Mouse (Mus musculus): ENCODE results near the gene Gabrg1.

Gene Gabrg1

DNA sequence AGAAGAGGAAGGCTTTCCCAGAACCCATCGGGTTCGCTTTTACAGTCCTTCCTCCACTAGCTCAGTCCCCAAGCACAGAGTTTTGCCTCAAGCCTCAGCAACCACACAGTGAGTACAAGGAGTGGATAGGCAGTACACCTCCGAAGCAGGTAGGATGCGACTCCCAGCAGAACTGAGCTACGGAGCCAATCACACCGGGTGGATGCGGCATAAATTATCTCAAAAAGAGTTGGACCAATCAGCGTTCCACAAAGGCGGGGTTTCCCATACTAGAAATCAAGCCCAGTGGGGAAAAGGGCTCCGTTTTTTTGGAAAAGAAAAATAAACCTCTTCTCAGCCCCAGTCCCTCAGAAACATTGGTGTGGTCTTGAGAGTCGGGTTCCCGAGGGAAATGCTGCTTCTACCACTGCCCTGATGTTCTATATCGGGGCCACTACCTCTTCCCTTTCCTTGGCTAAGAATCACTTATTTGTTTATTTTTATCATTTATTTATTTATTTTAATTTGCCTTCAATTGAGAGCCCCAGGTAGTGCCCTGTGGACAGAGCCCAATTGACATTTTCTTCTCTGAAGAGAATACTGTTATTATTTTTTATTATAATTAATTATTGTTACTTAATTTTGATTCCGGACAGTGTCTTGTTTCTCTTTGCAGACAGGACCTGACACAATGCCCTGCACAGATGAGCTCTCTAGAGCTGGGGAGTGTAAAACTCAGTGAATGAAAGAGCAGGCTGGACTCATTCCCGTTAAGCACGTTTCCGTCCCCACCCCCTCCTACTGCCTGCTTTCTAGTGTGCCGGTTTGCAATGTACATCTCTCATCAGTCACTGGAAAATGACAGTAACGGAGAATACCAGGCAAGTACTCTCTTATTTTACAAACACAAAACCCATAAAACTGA lies at the start of gene Gabrg1:
Gabrg1 (minus strand) TSS at position 426 of the 904 bp plus-strand sequence.
- DNase-seq = no peak

DNA sequence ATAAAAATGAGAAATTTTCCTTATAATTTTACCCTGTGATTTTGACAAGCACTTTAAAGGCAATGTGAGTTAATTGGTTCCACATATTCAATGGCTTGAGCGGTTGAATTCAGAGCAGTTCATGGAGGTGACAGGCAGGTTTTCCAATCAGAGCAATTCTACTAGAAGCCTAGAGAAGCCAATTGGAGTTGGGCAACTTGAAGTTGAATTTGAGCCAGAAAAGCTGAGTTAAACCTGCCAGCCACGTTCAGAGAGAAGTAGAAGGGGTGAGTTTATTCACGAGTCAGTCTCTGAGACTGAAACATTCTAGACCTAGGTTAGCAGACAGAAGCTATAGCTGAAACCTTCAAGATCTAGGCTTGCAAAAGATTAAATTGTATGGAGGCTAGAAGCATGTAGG lies 41.6 kb upstream of the Gabrg1 start:
- no peak for DNase-seq

DNA sequence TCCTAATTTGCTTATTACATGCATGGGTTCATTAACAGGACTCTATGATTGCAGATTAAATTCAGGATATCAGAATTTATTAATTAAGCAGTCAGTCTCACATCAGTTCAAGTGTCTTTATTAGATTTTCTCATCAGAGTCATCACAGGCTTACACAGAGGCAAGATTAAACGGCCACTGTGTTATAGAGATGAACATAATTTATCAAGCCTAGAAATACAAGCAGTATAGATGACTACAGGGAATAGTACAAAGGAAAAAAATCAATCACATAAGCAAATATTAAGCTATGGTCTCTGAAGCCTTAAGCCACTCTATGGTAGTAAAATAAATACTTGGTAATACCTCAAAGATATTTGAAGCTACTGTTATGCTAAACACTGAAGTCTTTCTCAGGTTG lies 27.7 kb upstream of the Gabrg1 start:
- no peak for DNase-seq

DNA sequence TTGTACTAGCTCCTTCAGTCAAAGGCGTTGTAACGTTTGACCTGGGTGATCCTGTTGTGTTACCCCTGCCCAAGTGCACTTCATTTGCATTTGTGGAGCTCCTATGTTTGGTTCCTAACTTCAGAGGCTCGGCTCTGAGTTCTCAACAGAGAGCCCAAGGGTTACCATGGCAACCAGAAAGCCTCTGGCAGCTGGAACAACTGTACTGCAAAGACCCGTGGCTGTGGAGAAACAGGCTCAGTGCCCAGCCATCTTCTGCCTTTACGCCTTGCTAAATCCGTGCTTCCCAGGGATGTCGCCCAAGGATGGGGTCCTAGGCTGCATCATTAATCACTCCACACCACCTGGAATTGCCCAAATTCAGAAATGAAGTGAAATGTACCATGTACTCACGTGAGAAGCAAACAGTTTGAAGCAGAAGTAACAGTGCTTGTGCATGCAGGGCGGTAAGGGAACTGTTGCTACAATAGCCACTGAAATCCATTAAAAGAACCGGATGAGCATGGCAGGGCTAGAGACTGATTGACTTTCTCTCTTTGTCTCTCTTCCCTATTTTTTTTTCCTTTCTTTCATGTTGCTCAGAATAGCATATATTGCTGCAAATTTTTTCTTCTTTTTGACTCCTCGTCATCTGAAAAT lies 798 bp upstream of the Gabrg1 start:
- DNase-seq = no peak

DNA sequence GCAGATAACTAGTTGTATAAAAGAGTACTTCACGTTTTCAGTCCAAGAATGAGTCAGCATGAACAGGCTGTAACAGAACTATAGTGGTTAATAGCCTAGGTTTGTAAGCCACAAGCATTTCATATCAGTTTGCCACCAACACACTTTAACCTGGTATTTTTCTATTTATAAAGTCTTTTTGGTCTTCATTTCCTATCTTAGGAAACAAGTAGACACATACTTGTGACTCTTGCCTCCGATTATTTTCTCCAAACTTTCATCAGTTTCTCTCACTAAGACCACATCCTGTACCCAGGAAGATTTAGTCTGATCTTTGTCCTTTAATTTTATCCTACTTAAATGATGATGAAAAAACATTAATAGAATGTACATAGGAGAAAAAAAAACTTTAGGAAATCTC lies 23.7 kb downstream of the Gabrg1 start:
- DNase-seq = no peak

DNA sequence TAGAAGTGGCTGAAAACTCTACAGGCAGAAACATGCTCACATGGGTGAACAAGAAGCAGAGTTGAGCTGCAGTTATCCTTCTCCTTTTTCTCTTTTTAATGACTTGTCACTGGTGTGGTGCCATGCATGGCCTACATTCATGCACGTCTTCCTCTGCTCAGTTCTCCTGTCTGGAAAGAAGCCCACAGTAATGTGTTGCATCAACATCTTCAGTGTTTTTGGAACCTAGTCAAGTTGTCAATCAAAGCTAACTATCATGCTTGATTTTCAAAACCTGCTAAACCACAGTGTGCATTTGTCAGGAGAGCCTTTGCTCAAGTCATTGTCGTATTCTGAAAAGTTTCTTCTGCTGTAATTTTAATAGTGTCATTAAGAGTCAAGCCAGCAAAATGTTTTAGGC lies 106.3 kb downstream of the Gabrg1 start:
- no peak for DNase-seq

DNA sequence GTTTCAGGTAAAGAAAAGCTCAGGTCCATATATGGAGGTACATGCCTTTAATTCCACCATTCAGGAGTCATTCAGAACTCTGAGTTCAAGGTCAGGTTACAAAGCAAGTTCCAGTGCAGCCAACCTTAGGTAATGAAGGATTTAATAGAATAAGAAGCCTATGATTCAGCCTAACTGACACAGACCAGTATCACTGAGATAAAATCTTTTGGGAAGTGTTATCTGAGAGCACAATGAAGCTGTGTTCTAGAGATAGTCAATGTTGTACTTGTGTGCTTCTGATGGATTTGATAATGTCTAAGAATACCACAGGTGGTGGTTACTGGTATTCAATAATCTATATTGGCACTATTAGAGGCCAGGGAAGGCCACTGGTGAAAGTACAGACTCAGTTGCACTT lies 138.1 kb downstream of the Gabrg1 start:
- no peak for DNase-seq
